Comparison of ENCODE assay signal across 13 mouse cellular contexts in genomic region chr2:166457381-166458172, GRCm38 (mm10).
DNase-seq lines count a peak whose midpoint lies in the region; ATAC-seq lines count a peak whose summit lies in the region.
"Had no signal": no experiment of that assay in that cellular context is flagged by ENCODE, and none has a peak within 500 bp of the region (broad histone marks: within the 10 kb centered on the region; RNA-seq: fewer than 3 reads in every experiment).

No protein-coding gene starts in this region.

- H3K27ac ChIP-seq in hindbrain, embryonic 10.5 days: peak overlapping the region; percentile 41; the same call in 1 of the 2 replicates
- H3K27ac ChIP-seq in hindbrain, embryonic 16.5 days (ENCODE audit: low read depth, low read length): no peak overlapping the region
- peak overlapping the region; percentile 57 for H3K27ac ChIP-seq in intestine, embryonic 16.5 days (ENCODE audit: low read length)
- peak overlapping the region; percentile 64; the same call in 1 of the 2 replicates for H3K27ac ChIP-seq in stomach, embryonic 15.5 days
- H3K27ac ChIP-seq: forebrain, embryonic 15.5 days; neural tube, embryonic 12.5 days had no signal

- DNase-seq in hindbrain, embryonic 10.5 days (ENCODE audit: low spot score): no peak
- DNase-seq in spleen, postnatal 36 days (ENCODE audit: low spot score in 2 of 2): peak; percentile 60 to 67
- DNase-seq in spleen, postnatal 14 days (ENCODE audit: low spot score in 2 of 2): no peak
- DNase-seq in layer of hippocampus, postnatal 25 days (ENCODE audit: extremely low spot score in 1 of 2, low spot score in 1 of 2): no peak
- no peak for DNase-seq in layer of hippocampus, adult 9-11 months
- DNase-seq: kidney, postnatal 25 days; left cerebral cortex, postnatal 4 days; right cerebral cortex, postnatal 4 days had no signal

- H3K36me3 ChIP-seq in hindbrain, embryonic 10.5 days: no peaks in the 10 kb centered on the region
- H3K36me3 ChIP-seq in hindbrain, embryonic 16.5 days (ENCODE audit: control insufficient read depth, insufficient read depth, low read length): no peaks in the 10 kb centered on the region
- H3K36me3 ChIP-seq in intestine, embryonic 16.5 days (ENCODE audit: control insufficient read depth, insufficient read depth, low read length): no peaks in the 10 kb centered on the region
- no peaks in the 10 kb centered on the region for H3K36me3 ChIP-seq in stomach, embryonic 15.5 days
- H3K36me3 ChIP-seq: forebrain, embryonic 15.5 days; neural tube, embryonic 12.5 days had no signal

- H3K9me3 ChIP-seq in hindbrain, embryonic 10.5 days: 0 out of 2 replicates have a peak, but pooled peaks cover 3% of the 10 kb centered on the region
- H3K9me3 ChIP-seq in hindbrain, embryonic 16.5 days (ENCODE audit: control insufficient read depth, low read length): no peaks in the 10 kb centered on the region
- no peaks in the 10 kb centered on the region for H3K9me3 ChIP-seq in intestine, embryonic 16.5 days (ENCODE audit: control insufficient read depth, low read length)
- H3K9me3 ChIP-seq in stomach, embryonic 15.5 days: no peaks in the 10 kb centered on the region
- H3K9me3 ChIP-seq: forebrain, embryonic 15.5 days; neural tube, embryonic 12.5 days had no signal

- WGBS in hindbrain, embryonic 10.5 days: 65% methylated on average over 16 of the region's 16 CpGs
- 74% methylated on average over 16 of the region's 16 CpGs for WGBS in hindbrain, embryonic 16.5 days
- 48% methylated on average over 16 of the region's 16 CpGs for WGBS in intestine, embryonic 16.5 days
- WGBS in stomach, embryonic 15.5 days: 39% methylated on average over 16 of the region's 16 CpGs

- ATAC-seq in hindbrain, embryonic 16.5 days: no peak
- peak; percentile 62 for ATAC-seq in intestine, embryonic 16.5 days
- no peak for ATAC-seq in stomach, embryonic 15.5 days (ENCODE audit: insufficient read depth, low FRiP score, low read depth)
- ATAC-seq: forebrain, embryonic 15.5 days had no signal

- no peak overlapping the region for H3K4me2 ChIP-seq in hindbrain, embryonic 16.5 days (ENCODE audit: low read length)
- no peak overlapping the region for H3K4me2 ChIP-seq in intestine, embryonic 16.5 days (ENCODE audit: low read depth, low read length)
- no peak overlapping the region for H3K4me2 ChIP-seq in stomach, embryonic 15.5 days
- H3K4me2 ChIP-seq: forebrain, embryonic 15.5 days; neural tube, embryonic 12.5 days had no signal

- no peak overlapping the region for H3K4me3 ChIP-seq in hindbrain, embryonic 10.5 days
- no peak overlapping the region for H3K4me3 ChIP-seq in hindbrain, embryonic 16.5 days (ENCODE audit: low read length)
- no peak overlapping the region for H3K4me3 ChIP-seq in intestine, embryonic 16.5 days (ENCODE audit: low read length)
- no peak overlapping the region for H3K4me3 ChIP-seq in stomach, embryonic 15.5 days (replicated peaks)
- H3K4me3 ChIP-seq: forebrain, embryonic 15.5 days; neural tube, embryonic 12.5 days had no signal

- H3K27me3 ChIP-seq in hindbrain, embryonic 10.5 days (ENCODE audit: insufficient read depth, poor library complexity, severe bottlenecking): no peaks in the 10 kb centered on the region
- H3K27me3 ChIP-seq in hindbrain, embryonic 16.5 days (replicated peaks; ENCODE audit: control insufficient read depth, insufficient read depth, low read length): no peaks in the 10 kb centered on the region
- H3K27me3 ChIP-seq in intestine, embryonic 16.5 days (replicated peaks; ENCODE audit: control insufficient read depth, insufficient read depth, low read length): no peaks in the 10 kb centered on the region
- no peaks in the 10 kb centered on the region for H3K27me3 ChIP-seq in stomach, embryonic 15.5 days (replicated peaks)
- H3K27me3 ChIP-seq: forebrain, embryonic 15.5 days; neural tube, embryonic 12.5 days had no signal

- H3K4me1 ChIP-seq in hindbrain, embryonic 10.5 days (replicated peaks): peaks cover 48% of the 10 kb centered on the region
- no peaks in the 10 kb centered on the region; the same call in 1 of the 2 replicates for H3K4me1 ChIP-seq in hindbrain, embryonic 16.5 days (ENCODE audit: control insufficient read depth, insufficient read depth, low read depth, low read length)
- H3K4me1 ChIP-seq in intestine, embryonic 16.5 days (ENCODE audit: control insufficient read depth, insufficient read depth, low read length): peaks cover 7% of the 10 kb centered on the region
- peaks cover 14% of the 10 kb centered on the region for H3K4me1 ChIP-seq in stomach, embryonic 15.5 days

- H3K9ac ChIP-seq in hindbrain, embryonic 16.5 days (ENCODE audit: low read depth, low read length): no peak overlapping the region
- H3K9ac ChIP-seq in intestine, embryonic 16.5 days (ENCODE audit: low read depth, low read length): no peak overlapping the region
- H3K9ac ChIP-seq in stomach, embryonic 15.5 days: no peak overlapping the region
- H3K9ac ChIP-seq: forebrain, embryonic 15.5 days; neural tube, embryonic 12.5 days had no signal

Comparison
In these comparisons a context has a peak if more than half of its experiments do, and no peak if none do; other contexts are left out.
1. DNase-seq: peak in spleen, postnatal 36 days (2 of 2); none in hindbrain, embryonic 10.5 days (single experiment), spleen, postnatal 14 days (0 of 2), layer of hippocampus, postnatal 25 days (0 of 2) and layer of hippocampus, adult 9-11 months (single experiment).